Mouse (Mus musculus): ENCODE measurements around the gene Cfap70. TPM values are rescaled to one million over a fixed set of nuclear protein-coding genes. Genes with fewer than 3 reads are reported as not detected.
A peak's percentile ranks its signal among the peaks of the same experiment; 100 is the strongest.

The Cfap70 gene
- 0.23 and 0.41 TPM in 2 replicates for polyA plus RNA-seq (2016; fragmentation: Nextera tagmentation; extraction: Ambion mirVana)

GRCm38 (mm10) chr14:20451765-20452331 lies at the start of gene Cfap70:
Gene Cfap70 (minus strand): TSS chr14:20452226.
- WGBS = 1% methylated on average over 15 of the region's 15 CpGs
- no peak within 1 kb of the TSS for H3K27ac ChIP-seq
- peak within 1 kb of the TSS; percentile 27 for H3K4me3 ChIP-seq
- H3K9me3 ChIP-seq = no peaks in the 10 kb centered on the region
- H3K4me2 ChIP-seq (replicated peaks) = peak within 1 kb of the TSS; percentile 62
- peak; percentile 41; the same call in 1 of the 2 replicates for ATAC-seq (ENCODE audit: low FRiP score, low read depth)
- no peaks in the 10 kb centered on the region for H3K36me3 ChIP-seq
- H3K27me3 ChIP-seq (replicated peaks) = no peaks in the 10 kb centered on the region
- peak within 1 kb of the TSS; percentile 29; the same call in 1 of the 2 replicates for H3K9ac ChIP-seq
- H3K4me1 ChIP-seq = no peaks in the 10 kb centered on the region

GRCm38 (mm10) chr14:20499982-20500381 lies 48.0 kb upstream of the Cfap70 start:
- WGBS = 94% methylated on average over 3 of the region's 3 CpGs
- no peaks in the 10 kb centered on the region for H3K9me3 ChIP-seq
- no peak overlapping the region for H3K27ac ChIP-seq
- H3K4me1 ChIP-seq = no peaks in the 10 kb centered on the region
- no peak overlapping the region for H3K4me2 ChIP-seq (replicated peaks)
- no peaks in the 10 kb centered on the region for H3K27me3 ChIP-seq (replicated peaks)
- no peak overlapping the region for H3K4me3 ChIP-seq
- H3K36me3 ChIP-seq = peaks cover 36% of the 10 kb centered on the region
- ATAC-seq (ENCODE audit: low FRiP score, low read depth) = no peak
- no peak overlapping the region for H3K9ac ChIP-seq

GRCm38 (mm10) chr14:20496603-20497002 lies 44.6 kb upstream of the Cfap70 start, which contains the start of gene Mss51:
Gene Mss51 (minus strand): TSS chr14:20496901.
- no peaks in the 10 kb centered on the region for H3K4me1 ChIP-seq
- H3K9ac ChIP-seq = no peak within 1 kb of the TSS
- H3K36me3 ChIP-seq = peaks cover 39% of the 10 kb centered on the region
- no peaks in the 10 kb centered on the region for H3K9me3 ChIP-seq
- no peak within 1 kb of the TSS for H3K27ac ChIP-seq
- ATAC-seq (ENCODE audit: low FRiP score, low read depth) = no peak
- no peak within 1 kb of the TSS for H3K4me2 ChIP-seq (replicated peaks)
- 89% methylated on average over 2 of the region's 2 CpGs for WGBS
- H3K4me3 ChIP-seq = no peak within 1 kb of the TSS
- H3K27me3 ChIP-seq (replicated peaks) = no peaks in the 10 kb centered on the region

GRCm38 (mm10) chr14:20486031-20486430 lies 34.0 kb upstream of the Cfap70 start:
- Histone ChIP-seq H3K36me3 (peaks cover 26% of the 10 kb centered on the region), H3K9me3 (no peaks in the 10 kb centered on the region), H3K9ac (no peak overlapping the region), H3K4me2 (replicated peaks) (no peak overlapping the region), H3K4me1 (no peaks in the 10 kb centered on the region), H3K27ac (no peak overlapping the region), H3K27me3 (replicated peaks) (no peaks in the 10 kb centered on the region), H3K4me3 (no peak overlapping the region)
- WGBS = 95% methylated on average over 5 of the region's 5 CpGs
- no peak for ATAC-seq (ENCODE audit: low FRiP score, low read depth)

GRCm38 (mm10) chr14:20482051-20482751 lies 30.2 kb upstream of the Cfap70 start:
- no peak overlapping the region for H3K4me3 ChIP-seq
- 89% methylated on average over 7 of the region's 7 CpGs for WGBS
- peaks cover 19% of the 10 kb centered on the region for H3K36me3 ChIP-seq
- ATAC-seq (ENCODE audit: low FRiP score, low read depth) = no peak
- H3K27ac ChIP-seq = no peak overlapping the region
- H3K9ac ChIP-seq = no peak overlapping the region
- H3K4me2 ChIP-seq (replicated peaks) = no peak overlapping the region
- peaks cover 8% of the 10 kb centered on the region; the same call in 1 of the 2 replicates for H3K4me1 ChIP-seq
- peaks cover 7% of the 10 kb centered on the region; the same call in 1 of the 2 replicates for H3K27me3 ChIP-seq (replicated peaks)
- H3K9me3 ChIP-seq = no peaks in the 10 kb centered on the region

- H3K4me2 ChIP-seq (replicated peaks) = no peak overlapping the region
- WGBS = 21% methylated on average over 5 of the region's 5 CpGs
- peaks cover 13% of the 10 kb centered on the region for H3K36me3 ChIP-seq
- no peak for ATAC-seq (ENCODE audit: low FRiP score, low read depth)
- no peak overlapping the region for H3K9ac ChIP-seq
- no peaks in the 10 kb centered on the region for H3K9me3 ChIP-seq
- no peak overlapping the region for H3K4me3 ChIP-seq
- H3K27me3 ChIP-seq (replicated peaks) = peaks cover 7% of the 10 kb centered on the region; the same call in 1 of the 2 replicates
- H3K27ac ChIP-seq = no peak overlapping the region
- peaks cover 8% of the 10 kb centered on the region; the same call in 1 of the 2 replicates for H3K4me1 ChIP-seq
Measured at GRCm38 (mm10) chr14:20481211-20481610, 29.2 kb upstream of the Cfap70 start.

- WGBS = 61% methylated on average over 1 of the region's 1 CpGs
- no peak overlapping the region for H3K27ac ChIP-seq
- peaks cover 10% of the 10 kb centered on the region for H3K36me3 ChIP-seq
- peak overlapping the region; percentile 78 for H3K4me2 ChIP-seq (replicated peaks)
- peak overlapping the region; percentile 59 for H3K4me3 ChIP-seq
- no peaks in the 10 kb centered on the region for H3K9me3 ChIP-seq
- 0 out of 2 replicates have a peak overlapping the region, but pooled peaks have one; percentile 54 for H3K9ac ChIP-seq
- 0 out of 2 replicates have a peak, but pooled peaks have one; percentile 17 for ATAC-seq (ENCODE audit: low FRiP score, low read depth)
- H3K27me3 ChIP-seq (replicated peaks) = peaks cover 7% of the 10 kb centered on the region; the same call in 1 of the 2 replicates
- H3K4me1 ChIP-seq = peaks cover 8% of the 10 kb centered on the region; the same call in 1 of the 2 replicates
Measured at GRCm38 (mm10) chr14:20480195-20480579, 28.2 kb upstream of the Cfap70 start.

- peak; percentile 50 for ATAC-seq (ENCODE audit: low FRiP score, low read depth)
- Histone ChIP-seq H3K27me3 (replicated peaks) (peaks cover 7% of the 10 kb centered on the region; the same call in 1 of the 2 replicates), H3K4me3 (peak within 1 kb of the TSS; percentile 59), H3K36me3 (peaks cover 3% of the 10 kb centered on the region; the same call in 1 of the 2 replicates), H3K9ac (peak within 1 kb of the TSS; percentile 54), H3K9me3 (no peaks in the 10 kb centered on the region), H3K4me1 (peaks cover 8% of the 10 kb centered on the region; the same call in 1 of the 2 replicates), H3K4me2 (replicated peaks) (peak within 1 kb of the TSS; percentile 78), H3K27ac (no peak within 1 kb of the TSS)
- WGBS = 2% methylated on average over 48 of the region's 48 CpGs
Measured at GRCm38 (mm10) chr14:20479291-20480194, 27.5 kb upstream of the Cfap70 start, which contains the start of gene Anxa7. Gene Anxa7 (minus strand): TSS chr14:20480133.

- Histone ChIP-seq H3K9me3 (no peaks in the 10 kb centered on the region), H3K4me3 (peak overlapping the region; percentile 59; the same call in 1 of the 2 replicates), H3K4me2 (replicated peaks) (peak overlapping the region; percentile 78), H3K9ac (no peak overlapping the region), H3K27ac (no peak overlapping the region), H3K27me3 (replicated peaks) (peaks cover 7% of the 10 kb centered on the region; the same call in 1 of the 2 replicates), H3K36me3 (no peaks in the 10 kb centered on the region), H3K4me1 (peaks cover 8% of the 10 kb centered on the region; the same call in 1 of the 2 replicates)
- WGBS = 15% methylated on average over 7 of the region's 7 CpGs
- no peak for ATAC-seq (ENCODE audit: low FRiP score, low read depth)
Measured at GRCm38 (mm10) chr14:20478801-20479200, 26.8 kb upstream of the Cfap70 start.

- Histone ChIP-seq H3K9ac (no peak overlapping the region), H3K4me1 (peaks cover 8% of the 10 kb centered on the region; the same call in 1 of the 2 replicates), H3K4me2 (replicated peaks) (peak overlapping the region; percentile 78; the same call in 1 of the 2 replicates), H3K27me3 (replicated peaks) (peaks cover 7% of the 10 kb centered on the region; the same call in 1 of the 2 replicates), H3K27ac (no peak overlapping the region), H3K36me3 (no peaks in the 10 kb centered on the region), H3K9me3 (no peaks in the 10 kb centered on the region), H3K4me3 (no peak overlapping the region)
- ATAC-seq (ENCODE audit: low FRiP score, low read depth) = no peak
- 47% methylated on average over 3 of the region's 3 CpGs for WGBS
Measured at GRCm38 (mm10) chr14:20478385-20478784, 26.4 kb upstream of the Cfap70 start.

- Histone ChIP-seq H3K27ac (no peak overlapping the region), H3K27me3 (replicated peaks) (peaks cover 7% of the 10 kb centered on the region; the same call in 1 of the 2 replicates), H3K4me2 (replicated peaks) (no peak overlapping the region), H3K9me3 (no peaks in the 10 kb centered on the region), H3K4me3 (no peak overlapping the region), H3K36me3 (no peaks in the 10 kb centered on the region), H3K4me1 (peaks cover 8% of the 10 kb centered on the region; the same call in 1 of the 2 replicates), H3K9ac (no peak overlapping the region)
- 51% methylated on average over 4 of the region's 4 CpGs for WGBS
- no peak for ATAC-seq (ENCODE audit: low FRiP score, low read depth)
Measured at GRCm38 (mm10) chr14:20477261-20478025, 25.4 kb upstream of the Cfap70 start.

Data from neural tube, embryonic 12.5 days (tissue).